Mouse (Mus musculus) megakaryocyte, embryonic 14.5 days (primary cell): ENCODE measurements at regions not wholly inside any gene's neighbourhood (a gene's known extent, or its start where the extent isn't known, plus 50 kb on each side); places are given as distances from the start of the nearest gene placed in this dataset.

Source experiments
- H3K27me3 ChIP-seq: replicated peaks from 2 replicates; pipeline ENCODE3; 2012; ENCODE audit warnings: inconsistent platforms
- H3K36me3 ChIP-seq: replicated peaks from 2 replicates; pipeline ENCODE3; 2012; ENCODE audit warnings: low read length, inconsistent platforms, mixed read lengths
- H3K4me1 ChIP-seq: 2 replicates; pipeline ENCODE4 v1.6.1; 2012; ENCODE audit warnings: inconsistent platforms
- H3K4me3 ChIP-seq: replicated peaks from 2 replicates; pipeline ENCODE3; 2012; ENCODE audit warnings: moderate library complexity, mild to moderate bottlenecking, inconsistent platforms
- H3K9me3 ChIP-seq: 2 replicates; pipeline ENCODE4 v1.6.1; 2012; ENCODE audit warnings: inconsistent platforms
- FLI1 ChIP-seq: IDR thresholded peaks from 2 replicates; pipeline ENCODE4 v1.6.1; 2012; ENCODE audit warnings: low read length, inconsistent platforms, mixed read lengths
- GATA1 ChIP-seq: IDR thresholded peaks from 3 replicates; pipeline ENCODE4 v1.6.1; 2012; ENCODE audit warnings: mixed read lengths, low read length, inconsistent platforms, borderline replicate concordance

- TF ChIP-seq GATA1 (no peak), FLI1 (no peak)
- Histone ChIP-seq H3K27me3 (peaks cover 61% of the 10 kb centered on the region), H3K36me3 (no peaks in the 10 kb centered on the region), H3K4me3 (no peak overlapping the region), H3K9me3 (0 out of 2 replicates have a peak, but pooled peaks cover 4% of the 10 kb centered on the region), H3K4me1 (peaks cover 10% of the 10 kb centered on the region; the same call in 1 of the 2 replicates)
These were observed 216.0 kb upstream of the Srek1ip1 start for GRCm38 (mm10) chr13:104576188-104576789.

GRCm38 (mm10) chr13:104577856-104578255, 214.4 kb upstream of the Srek1ip1 start:
- Histone ChIP-seq H3K9me3 (0 out of 2 replicates have a peak, but pooled peaks cover 4% of the 10 kb centered on the region), H3K4me1 (peaks cover 10% of the 10 kb centered on the region; the same call in 1 of the 2 replicates), H3K4me3 (no peak overlapping the region), H3K36me3 (no peaks in the 10 kb centered on the region), H3K27me3 (peaks cover 46% of the 10 kb centered on the region)
- no peak for TF ChIP-seq GATA1
- TF ChIP-seq FLI1, result no peak

DNA sequence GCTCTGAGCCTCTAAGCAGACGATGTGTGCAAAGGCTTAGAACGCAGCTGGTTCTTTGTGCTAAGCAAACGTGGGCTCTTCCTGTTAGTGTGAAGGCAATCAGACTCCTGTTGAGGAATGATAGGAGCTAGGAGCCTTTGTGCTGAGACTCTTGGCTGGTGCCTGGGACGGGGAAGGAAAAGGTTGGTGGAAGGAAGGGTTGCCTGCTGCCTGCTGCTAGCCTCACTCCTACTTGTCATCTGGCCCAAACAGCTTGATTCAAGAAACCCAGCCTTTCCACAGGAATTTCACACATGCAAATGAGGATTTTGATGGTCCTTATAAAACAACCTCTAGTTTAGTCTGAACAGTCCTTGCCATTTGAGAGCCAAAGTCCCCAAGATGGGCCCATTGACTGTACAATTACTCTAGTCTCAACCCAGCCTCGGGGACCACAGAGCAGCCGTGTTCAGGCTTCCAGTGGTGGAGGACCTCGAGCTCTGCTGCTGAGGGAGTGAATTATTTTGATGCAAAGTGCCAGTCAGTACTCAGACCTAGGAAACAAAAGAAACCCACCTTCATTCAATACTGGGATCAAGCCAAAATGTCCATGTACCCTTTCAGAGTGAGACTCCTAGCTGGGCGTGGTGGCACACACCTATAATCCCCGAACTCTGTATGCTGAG, 211.5 kb upstream of the Srek1ip1 start:
- no peak for TF ChIP-seq FLI1
- TF ChIP-seq GATA1, result no peak
- 0 out of 2 replicates have a peak, but pooled peaks cover 4% of the 10 kb centered on the region for H3K4me1 ChIP-seq
- 0 out of 2 replicates have a peak, but pooled peaks cover 4% of the 10 kb centered on the region for H3K9me3 ChIP-seq
- H3K36me3 ChIP-seq, result no peaks in the 10 kb centered on the region
- no peak overlapping the region for H3K4me3 ChIP-seq
- H3K27me3 ChIP-seq, result peaks cover 21% of the 10 kb centered on the region
